Mouse (Mus musculus) forebrain, postnatal 0 days (tissue): ENCODE measurements around the gene Plcb2. TPM values are rescaled to one million over a fixed set of nuclear protein-coding genes. Genes with fewer than 3 reads are reported as not detected.

ENCODE experiments used
- ATAC-seq: fragments of 200-750 bp; cut with Nextera tagmentation; 2 replicates; pipeline ENCODE4 v1.8.0; 2017; ENCODE audit warnings: mild to moderate bottlenecking, moderate library complexity
- DNase-seq: peaks from one replicate; pipeline ENCODE4 v3.0.0-alpha.2; 2015
- H3K27ac ChIP-seq: fragments of 300-500 bp; sonication (generic); 2 replicates; pipeline ENCODE4 v1.5.1; 2014; ENCODE audit warnings: low read depth, mild to moderate bottlenecking, antibody characterized with exemption, low read length, moderate library complexity, mixed read lengths
- H3K27me3 ChIP-seq: fragments of 300-500 bp; sonication (generic); 2 replicates; pipeline ENCODE4 v1.6.1; 2014; ENCODE audit warnings: mild to moderate bottlenecking, low read length, mixed read lengths; ENCODE audit not compliant: insufficient read depth
- H3K36me3 ChIP-seq: fragments of 300-500 bp; sonication (generic); 2 replicates; pipeline ENCODE4 v1.6.1; 2014; ENCODE audit warnings: mild to moderate bottlenecking, moderate library complexity; ENCODE audit not compliant: insufficient read depth
- H3K4me1 ChIP-seq: fragments of 300-500 bp; sonication (generic); 2 replicates; pipeline ENCODE4 v1.6.1; 2014; ENCODE audit warnings: antibody characterized with exemption; ENCODE audit not compliant: insufficient read depth
- H3K4me2 ChIP-seq: fragments of 300-500 bp; sonication (generic); 2 replicates; pipeline ENCODE4 v1.6.1; 2014; ENCODE audit warnings: low read depth, mild to moderate bottlenecking, moderate library complexity
- H3K4me3 ChIP-seq: fragments of 300-500 bp; sonication (generic); 2 replicates; pipeline ENCODE4 v1.5.1; 2014; ENCODE audit warnings: low read depth, low read length, mixed read lengths
- H3K9ac ChIP-seq: fragments of 300-500 bp; sonication (generic); 2 replicates; pipeline ENCODE4 v1.6.1; 2014; ENCODE audit warnings: mild to moderate bottlenecking
- H3K9me3 ChIP-seq: fragments of 300-500 bp; sonication (generic); 2 replicates; pipeline ENCODE4 v1.6.1; 2016; ENCODE audit warnings: low read length
- CTCF ChIP-seq: sonication (generic); IDR thresholded peaks from 2 replicates; pipeline ENCODE4 v1.5.1; 2016; ENCODE audit warnings: antibody characterized with exemption, control low read depth, low read depth
- WGBS: fragments of 180-500 bp; shearing (Covaris S2); extraction: QIAGEN DNeasy Blood & Tissue Kit; methylation state at CpG from one replicate; pipeline ENCODE4 v1.1.7; 2014; 5-methylcytosine and 5-hydroxymethylcytosine counted together
- polyA plus RNA-seq: library from polyadenylated mRNA; unstranded; fragments of >200 nt; fragmentation: Nextera tagmentation; extraction: Ambion mirVana; gene quantifications from 2 replicates; pipeline ENCODE4 v1.2.1, GENCODE M21; 2015
- total RNA-seq: library from RNA; depleted of rRNA; stranded (reverse); fragments of >200 nt; gene quantifications from 2 replicates; pipeline ENCODE4 v1.2.3, GENCODE M21; 2014

Gene Plcb2
- total and polyA plus RNA-seq, 2 experiments from 2014 or later, result 0.52 to 1.1 TPM

DNA sequence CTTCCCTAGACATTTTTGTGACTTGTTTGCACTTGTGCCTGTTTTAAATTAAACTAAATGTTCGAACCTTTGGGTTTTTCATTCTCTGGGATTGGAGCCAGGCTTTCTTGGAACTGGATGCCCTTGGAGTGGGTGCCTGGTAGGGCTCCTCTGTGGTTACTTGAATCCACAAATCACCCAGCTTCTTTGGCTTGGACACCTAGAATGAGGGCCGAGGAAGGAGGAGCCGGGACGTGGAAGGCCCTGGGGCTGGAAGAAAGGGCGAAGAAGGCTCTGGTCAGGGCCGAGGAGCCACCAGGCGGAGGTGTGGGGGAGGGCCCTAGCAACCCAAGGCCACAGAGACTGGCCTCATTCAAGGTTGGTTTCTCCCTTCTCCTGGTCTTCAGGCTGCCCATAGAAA lies 30.3 kb downstream of the Plcb2 start:
- Histone ChIP-seq H3K27me3 (peaks cover 41% of the 10 kb centered on the region), H3K27ac (no peak overlapping the region), H3K9ac (no peak overlapping the region), H3K36me3 (peaks cover 16% of the 10 kb centered on the region; the same call in 1 of the 2 replicates), H3K9me3 (no peaks in the 10 kb centered on the region), H3K4me2 (no peak overlapping the region), H3K4me3 (no peak overlapping the region), H3K4me1 (0 out of 2 replicates have a peak, but pooled peaks cover 7% of the 10 kb centered on the region)
- DNase-seq (peak; percentile 11), ATAC-seq (no peak)
- 25% methylated on average over 7 of the region's 7 CpGs for WGBS
- no peak for TF ChIP-seq CTCF

DNA sequence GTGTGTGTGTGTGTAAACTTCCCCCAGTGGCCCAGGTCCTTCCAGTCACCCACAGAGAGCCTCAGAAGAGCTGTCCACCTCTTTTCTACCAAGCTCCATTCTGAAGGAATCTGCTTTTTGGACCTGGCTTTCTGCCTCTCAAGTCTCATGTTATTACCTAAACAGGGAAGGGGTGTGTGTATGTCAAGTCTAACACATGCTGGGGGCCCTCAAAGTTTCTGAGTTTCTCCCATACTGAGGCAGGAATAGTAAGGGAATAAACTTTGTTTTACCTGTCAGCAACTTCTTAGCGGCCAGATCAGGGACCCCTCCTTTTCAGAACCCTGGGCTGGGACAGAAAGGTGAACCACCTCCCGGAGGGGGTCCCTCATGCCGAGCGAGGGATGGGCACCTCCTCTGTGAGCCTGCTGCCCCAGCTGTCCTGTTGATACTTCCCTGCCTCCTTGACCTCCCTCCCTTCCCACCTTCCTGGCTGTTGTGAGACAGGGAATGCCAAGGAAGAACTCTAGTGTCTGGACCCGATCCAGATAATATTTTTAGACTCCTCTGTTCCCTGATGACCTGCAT lies 30.8 kb downstream of the Plcb2 start:
- no peak overlapping the region for H3K4me3 ChIP-seq
- peaks cover 36% of the 10 kb centered on the region for H3K27me3 ChIP-seq
- no peak overlapping the region for H3K4me2 ChIP-seq
- no peak overlapping the region for H3K9ac ChIP-seq
- WGBS, result 46% methylated on average over 5 of the region's 5 CpGs
- no peak for TF ChIP-seq CTCF
- ATAC-seq, result no peak
- H3K36me3 ChIP-seq, result peaks cover 16% of the 10 kb centered on the region; the same call in 1 of the 2 replicates
- H3K4me1 ChIP-seq, result 0 out of 2 replicates have a peak, but pooled peaks cover 2% of the 10 kb centered on the region
- no peaks in the 10 kb centered on the region for H3K9me3 ChIP-seq
- no peak overlapping the region for H3K27ac ChIP-seq
- no peak for DNase-seq

DNA sequence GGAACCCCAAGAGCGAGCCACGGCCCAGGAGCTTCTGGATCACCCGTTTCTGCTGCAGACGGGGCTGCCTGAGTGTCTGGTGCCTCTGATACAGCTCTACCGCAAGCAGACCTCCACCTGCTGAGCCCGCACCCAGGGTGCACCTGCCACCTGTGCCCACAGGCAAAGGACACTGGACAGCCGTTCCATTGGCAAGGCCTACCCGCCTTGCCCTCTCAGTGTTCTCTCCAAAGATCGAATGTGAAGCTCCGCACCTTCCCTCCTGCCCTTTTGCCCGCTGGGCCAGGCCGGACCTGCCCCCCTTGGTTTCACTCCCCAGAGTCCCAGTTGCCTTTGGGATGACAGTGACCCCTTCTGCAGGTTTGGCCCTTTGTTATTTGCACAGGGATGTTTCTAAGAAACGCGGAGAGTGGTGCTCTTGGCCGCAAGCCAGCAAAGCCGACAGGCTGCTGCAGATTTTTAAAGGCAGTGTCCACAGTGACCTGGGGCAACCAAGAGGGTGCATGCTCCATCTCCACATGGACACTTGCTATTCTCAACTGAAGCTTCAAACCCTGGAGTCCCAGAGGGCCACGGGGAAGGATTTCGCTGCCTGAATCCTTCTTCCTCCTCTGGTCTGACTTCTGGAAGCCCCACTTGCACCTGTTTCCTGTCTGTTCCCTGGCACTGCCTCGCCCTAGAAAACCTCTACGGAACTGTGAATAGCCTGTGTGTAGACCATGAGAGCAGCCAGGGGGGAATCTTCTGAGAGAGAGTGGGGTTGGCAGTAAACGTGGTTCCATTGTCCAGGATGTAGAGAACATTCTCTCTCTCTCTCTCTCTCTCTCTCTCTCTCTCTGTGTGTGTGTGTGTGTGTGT lies 31.6 kb downstream of the Plcb2 start:
- Histone ChIP-seq H3K36me3 (peaks cover 16% of the 10 kb centered on the region; the same call in 1 of the 2 replicates), H3K27me3 (peaks cover 28% of the 10 kb centered on the region)
- no peak for DNase-seq

DNA sequence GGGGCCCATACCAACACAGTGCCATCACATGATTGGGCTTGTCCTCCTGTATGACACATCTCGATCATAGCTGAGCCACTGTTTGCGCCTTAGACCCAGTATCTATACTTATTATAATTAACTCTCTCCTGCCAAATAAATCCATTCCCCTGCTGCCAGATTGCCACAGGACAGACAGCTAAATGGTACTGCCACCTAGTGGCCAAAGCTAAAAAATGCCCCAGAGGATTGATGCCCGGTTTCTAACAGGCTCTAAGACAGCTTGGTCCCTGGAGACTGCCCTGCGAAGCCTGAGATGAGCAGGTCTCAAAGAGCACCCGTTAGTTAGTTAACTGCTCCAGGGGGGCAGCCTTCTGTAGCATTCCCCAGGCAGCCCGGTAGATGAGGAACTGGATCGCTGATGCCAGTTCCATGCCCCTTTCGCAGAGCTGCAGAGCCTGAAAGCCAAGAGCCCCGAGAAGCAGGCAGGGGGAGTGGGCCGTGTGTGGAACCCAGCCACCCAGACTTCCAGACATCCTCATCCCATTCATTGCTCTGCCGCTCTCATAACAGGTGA lies 32.5 kb downstream of the Plcb2 start:
- Histone ChIP-seq H3K36me3 (peaks cover 16% of the 10 kb centered on the region; the same call in 1 of the 2 replicates), H3K4me3 (no peak overlapping the region), H3K9ac (no peak overlapping the region), H3K4me2 (no peak overlapping the region), H3K27me3 (peaks cover 19% of the 10 kb centered on the region), H3K4me1 (no peaks in the 10 kb centered on the region), H3K9me3 (no peaks in the 10 kb centered on the region), H3K27ac (no peak overlapping the region)
- ATAC-seq (peak; percentile 30; the same call in 1 of the 2 replicates), DNase-seq (peak; percentile 84)
- 25% methylated on average over 11 of the region's 11 CpGs for WGBS
- TF ChIP-seq CTCF, result peak; percentile 84

More for the DNA sequence above, 31.6 kb downstream of the Plcb2 start:
- no peak overlapping the region for H3K4me3 ChIP-seq
- H3K27ac ChIP-seq, result no peak overlapping the region
- no peak for ATAC-seq
- 51% methylated on average over 21 of the region's 21 CpGs for WGBS
- no peak overlapping the region for H3K9ac ChIP-seq
- no peaks in the 10 kb centered on the region for H3K9me3 ChIP-seq
- H3K4me1 ChIP-seq, result no peaks in the 10 kb centered on the region
- H3K4me2 ChIP-seq, result no peak overlapping the region
- no peak for TF ChIP-seq CTCF

DNA sequence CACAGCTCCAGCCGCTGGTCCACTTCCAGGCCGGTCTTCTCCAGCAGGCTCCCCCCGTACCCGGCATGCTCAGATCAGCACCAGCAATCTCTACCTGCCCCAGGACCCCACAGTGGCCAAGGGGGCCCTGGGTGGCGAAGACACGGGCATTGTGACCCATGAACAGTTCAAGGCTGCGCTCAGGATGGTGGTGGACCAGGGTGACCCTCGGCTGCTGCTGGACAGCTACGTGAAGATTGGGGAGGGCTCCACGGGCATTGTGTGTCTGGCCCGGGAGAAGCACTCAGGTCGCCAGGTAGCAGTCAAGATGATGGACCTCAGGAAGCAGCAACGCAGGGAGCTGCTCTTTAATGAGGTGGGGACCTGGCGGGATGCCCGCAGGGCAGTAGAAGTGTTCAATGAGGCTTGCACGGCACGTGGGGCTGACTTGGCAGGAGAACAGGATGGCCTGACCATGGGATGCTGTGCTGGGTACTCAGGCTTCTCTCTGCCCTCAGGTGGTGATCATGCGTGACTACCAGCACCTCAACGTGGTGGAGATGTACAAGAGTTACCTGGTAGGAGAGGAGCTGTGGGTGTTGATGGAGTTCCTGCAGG lies 34.8 kb downstream of the Plcb2 start:
- H3K4me3 ChIP-seq, result no peak overlapping the region
- peaks cover 7% of the 10 kb centered on the region; the same call in 1 of the 2 replicates for H3K27me3 ChIP-seq
- no peak overlapping the region for H3K27ac ChIP-seq
- 71% methylated on average over 19 of the region's 19 CpGs for WGBS
- peaks cover 35% of the 10 kb centered on the region; the same call in 1 of the 2 replicates for H3K36me3 ChIP-seq
- no peak for ATAC-seq
- H3K9me3 ChIP-seq, result no peaks in the 10 kb centered on the region
- DNase-seq, result no peak
- no peak overlapping the region for H3K9ac ChIP-seq
- TF ChIP-seq CTCF, result no peak
- no peak overlapping the region for H3K4me2 ChIP-seq
- H3K4me1 ChIP-seq, result no peaks in the 10 kb centered on the region

DNA sequence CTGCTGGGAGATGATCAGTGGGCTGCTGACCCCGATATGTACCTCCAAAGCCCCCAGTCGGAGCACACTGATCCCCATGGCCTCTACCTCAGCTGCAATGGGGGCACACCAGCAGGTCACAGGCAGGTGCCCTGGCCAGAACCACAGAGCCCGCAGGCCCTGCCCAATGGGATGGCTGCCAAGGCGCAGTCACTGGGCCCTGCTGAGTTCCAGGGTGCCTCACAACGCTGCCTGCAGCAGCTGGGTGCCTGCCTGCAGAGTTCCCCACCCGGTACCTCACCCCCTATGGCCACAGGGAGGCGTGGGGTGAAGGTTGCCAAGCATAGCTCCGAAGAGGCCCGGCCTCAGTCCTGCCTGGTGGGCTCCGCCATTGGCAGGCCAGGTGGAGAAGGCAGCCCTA lies 38.4 kb downstream of the Plcb2 start:
- Histone ChIP-seq H3K36me3 (peaks cover 29% of the 10 kb centered on the region; the same call in 1 of the 2 replicates), H3K27ac (no peak overlapping the region), H3K4me1 (no peaks in the 10 kb centered on the region), H3K4me2 (no peak overlapping the region), H3K4me3 (no peak overlapping the region), H3K27me3 (no peaks in the 10 kb centered on the region), H3K9ac (no peak overlapping the region), H3K9me3 (no peaks in the 10 kb centered on the region)
- no peak for ATAC-seq
- DNase-seq, result no peak
- no peak for TF ChIP-seq CTCF
- WGBS, result 74% methylated on average over 10 of the region's 10 CpGs
